Mouse (Mus musculus) megakaryocyte, adult 5-6 weeks (primary cell): Measurements from ENCODE around the gene Rab3ip. TPM values are rescaled to one million over a fixed set of nuclear protein-coding genes. Genes with fewer than 3 reads are reported as not detected.

Source experiments
- ATAC-seq: 2 replicates; pipeline ENCODE4 v1.8.0; 2016; ENCODE audit warnings: mild to moderate bottlenecking, inconsistent platforms; ENCODE audit not compliant: poor library complexity, severe bottlenecking
- total RNA-seq, 2 experiments: library from RNA; stranded (forward) in 1 of 2; stranded (reverse) in 1 of 2; fragments of 153-499, 151-499 nt in 1 of 2; fragments of 221-1000, 200-1000 nt in 1 of 2; gene quantifications; 2 replicates each; pipeline versions ENCODE4 v1.2.3 to v1.2.4; 2015 to 2017

Gene Rab3ip
- total RNA-seq, 2 experiments from 2014 or later, result 5.6 to 14.5 TPM

- ATAC-seq, result no peak
These were observed 11.6 kb upstream of the Rab3ip start for GRCm38 (mm10) chr10:116962152-116962551.

GRCm38 (mm10) chr10:116957867-116958551 is 7.4 kb upstream of the Rab3ip start:
- ATAC-seq, result no peak

GRCm38 (mm10) chr10:116956483-116957158 is 6.1 kb upstream of the Rab3ip start:
- no peak for ATAC-seq

- ATAC-seq, result no peak
These were observed 4.6 kb upstream of the Rab3ip start for GRCm38 (mm10) chr10:116955191-116955590.

GRCm38 (mm10) chr10:116950886-116951285 is 317 bp upstream of the Rab3ip start:
- ATAC-seq, result peak; percentile 11; the same call in 1 of the 2 replicates

- ATAC-seq, result no peak
These were observed 1.2 kb downstream of the Rab3ip start for GRCm38 (mm10) chr10:116949111-116950008.

GRCm38 (mm10) chr10:116948414-116948813 is 2.2 kb downstream of the Rab3ip start:
- ATAC-seq, result no peak

GRCm38 (mm10) chr10:116944940-116945339 is 5.6 kb downstream of the Rab3ip start:
- no peak for ATAC-seq

- no peak for ATAC-seq
These were observed 6.4 kb downstream of the Rab3ip start for GRCm38 (mm10) chr10:116944144-116944543.

GRCm38 (mm10) chr10:116943025-116943424 is 7.5 kb downstream of the Rab3ip start:
- peak; percentile 71 for ATAC-seq

- ATAC-seq, result no peak; the same call in 1 of the 2 replicates
These were observed 15.5 kb downstream of the Rab3ip start for GRCm38 (mm10) chr10:116935028-116935427.

- no peak for ATAC-seq
These were observed 16.8 kb downstream of the Rab3ip start for GRCm38 (mm10) chr10:116933794-116934193.

GRCm38 (mm10) chr10:116932418-116932817 is 18.2 kb downstream of the Rab3ip start:
- ATAC-seq, result no peak

GRCm38 (mm10) chr10:116931497-116932179 is 18.9 kb downstream of the Rab3ip start:
- ATAC-seq, result peak; percentile 74

GRCm38 (mm10) chr10:116930936-116931335 is 19.6 kb downstream of the Rab3ip start:
- 0 out of 2 replicates have a peak, but pooled peaks have one; percentile 0 for ATAC-seq

GRCm38 (mm10) chr10:116930506-116930905 is 20.1 kb downstream of the Rab3ip start:
- peak; percentile 64 for ATAC-seq

GRCm38 (mm10) chr10:116928826-116929225 is 21.7 kb downstream of the Rab3ip start:
- ATAC-seq, result no peak

GRCm38 (mm10) chr10:116926428-116927113 is 24.0 kb downstream of the Rab3ip start:
- peak; percentile 37 for ATAC-seq

GRCm38 (mm10) chr10:116923651-116924495 is 26.7 kb downstream of the Rab3ip start:
- peak; percentile 68 for ATAC-seq
